Mouse (Mus musculus): ENCODE results near the gene Cds2.

DNA sequence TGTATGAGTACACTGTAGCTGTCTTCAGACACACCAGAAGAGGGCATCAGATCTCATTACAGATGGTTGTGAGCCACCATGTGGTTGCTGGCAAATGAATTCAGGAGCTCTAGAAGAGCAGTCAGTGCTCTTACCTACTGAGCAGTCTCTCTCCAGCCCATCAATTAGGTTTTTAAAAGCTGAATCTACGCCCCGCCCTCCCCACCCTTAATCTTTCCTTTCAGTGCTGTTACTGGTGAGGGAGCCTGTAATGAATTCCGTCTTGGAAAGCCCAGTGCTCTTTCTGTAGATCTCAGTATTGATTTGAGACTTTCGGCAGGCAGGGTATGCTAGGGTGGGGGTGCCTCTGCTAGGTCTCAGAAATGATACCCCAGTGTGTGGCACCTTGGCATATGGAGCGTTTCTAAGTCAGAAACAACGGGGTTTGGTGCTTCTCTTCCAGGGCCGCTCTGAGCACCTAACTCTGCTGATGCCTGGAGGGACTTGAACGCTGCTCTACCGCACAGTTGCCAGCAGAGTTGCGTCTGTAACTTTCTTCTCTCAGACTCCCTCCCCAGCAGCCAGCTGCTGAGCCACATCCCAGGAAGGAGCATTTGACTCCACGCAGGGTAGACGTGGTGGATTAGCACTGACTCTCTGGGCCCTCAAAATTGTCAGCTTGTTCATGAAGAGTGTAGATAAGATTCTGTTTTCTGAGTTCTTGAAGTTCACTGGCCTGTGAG, 19.7 kb downstream of the Cds2 start:
- TF ChIP-seq POLR2A (IDR thresholded peaks at IDR 0.05; ENCODE audit: borderline replicate concordance, low read depth, low read length) (no peak), CTCF (IDR thresholded peaks at IDR 0.05; ENCODE audit: low read depth, low read length) (no peak)

Data from bone marrow macrophage, adult 2 months (primary cell).